Mouse (Mus musculus) liver, adult 2 months (tissue): Measurements from ENCODE around the gene Rnd1.

Experiments used
- CTCF ChIP-seq: fragments of 200-500 bp; IDR thresholded peaks from 2 replicates; pipeline ENCODE4 v1.5.1; 2011; ENCODE audit warnings: low read depth, low read length, control low read depth
- POLR2A ChIP-seq: fragments of 200-500 bp; IDR thresholded peaks from 2 replicates; pipeline ENCODE4 v1.6.1; 2011; ENCODE audit warnings: low read length, control low read depth; ENCODE audit not compliant: insufficient read depth; ENCODE audit errors: extremely low read depth

- TF ChIP-seq CTCF (peak; percentile 87), POLR2A (no peak)
Measured at GRCm38 (mm10) chr15:98631493-98631892, 45.8 kb downstream of the Rnd1 start.
